Mouse (Mus musculus): Measurements from ENCODE around the gene Zmynd15. TPM values are rescaled to one million over a fixed set of nuclear protein-coding genes. Genes with fewer than 3 reads are reported as not detected.
A peak's percentile ranks its signal among the peaks of the same experiment; 100 is the strongest.
"Not testable (repeated sequence)": the region's sequence is repeated elsewhere in the genome, so short reads cannot be mapped to it uniquely, and the experiment has no call there.

Gene Zmynd15
- total RNA-seq, 2 experiments from 2014 or later: 0.37 to 0.42 TPM

DNA sequence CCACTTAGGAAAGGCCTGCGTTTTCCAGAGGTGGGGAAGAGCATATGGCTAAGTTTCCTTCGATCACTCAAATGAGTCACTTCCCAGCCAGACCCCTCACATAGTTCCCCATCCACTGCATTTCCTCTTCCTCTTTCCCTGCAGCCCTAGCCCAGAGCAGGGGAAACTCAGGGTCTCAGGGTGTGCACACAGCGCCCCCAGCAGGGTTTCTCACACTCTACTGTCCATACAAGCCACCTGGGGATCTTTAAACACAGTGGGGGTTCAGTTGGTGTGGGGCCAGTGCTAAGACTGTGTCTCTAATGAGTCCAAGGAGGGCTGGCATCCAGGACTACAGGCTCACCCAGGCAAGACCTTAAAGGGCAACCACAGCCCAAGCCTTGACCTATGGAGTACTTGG lies 12.5 kb upstream of the Zmynd15 start:
- DNase-seq (ENCODE audit: extremely low spot score in 1 of 2, low spot score in 1 of 2): no peak

DNA sequence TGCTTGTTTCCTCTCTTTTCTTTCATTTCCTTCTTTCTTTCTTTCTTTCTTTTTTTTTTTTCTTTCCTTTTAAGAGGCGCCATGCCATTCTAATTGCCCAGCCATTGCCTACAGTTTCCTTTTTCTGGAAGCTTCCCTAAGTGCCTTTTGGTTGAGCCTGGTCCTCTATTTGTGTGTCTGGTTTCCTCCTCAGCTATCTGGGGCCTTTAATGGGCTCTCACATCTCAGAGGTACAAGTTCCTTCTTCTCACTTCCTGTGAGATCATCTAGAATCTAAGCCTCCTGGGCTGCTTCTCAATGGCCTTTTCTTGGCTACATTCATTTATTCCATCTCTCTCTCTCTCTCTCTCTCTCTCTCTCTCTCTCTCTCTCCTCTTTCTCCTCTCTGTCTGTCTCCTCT lies 11.9 kb upstream of the Zmynd15 start:
- no peak for DNase-seq (ENCODE audit: extremely low spot score in 1 of 2, low spot score in 1 of 2)

DNA sequence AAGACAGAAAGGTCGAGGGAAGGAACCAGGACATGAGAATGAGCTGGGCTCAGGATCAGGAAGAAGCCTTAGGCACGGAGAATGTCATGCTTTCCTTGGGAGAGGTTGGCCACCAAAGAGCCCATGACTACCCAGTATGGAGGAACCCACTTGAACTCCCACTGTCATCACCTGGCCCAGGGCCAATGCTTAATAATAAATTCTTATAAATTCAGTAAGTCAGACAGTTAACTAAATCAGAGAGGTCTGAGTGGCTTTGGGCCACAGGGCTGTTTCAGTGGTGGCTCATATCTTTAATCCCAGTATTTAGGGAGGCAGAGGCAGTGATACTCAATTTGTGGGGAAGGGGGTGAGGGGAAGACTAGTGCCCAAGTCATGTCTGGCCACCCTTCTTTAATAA lies 8.3 kb upstream of the Zmynd15 start:
- DNase-seq (ENCODE audit: extremely low spot score in 1 of 2, low spot score in 1 of 2): no peak

- peak; percentile 87 to 88 for DNase-seq (ENCODE audit: extremely low spot score in 1 of 2, low spot score in 1 of 2)
Measured at GRCm38 (mm10) chr11:70451797-70452498, 7.3 kb upstream of the Zmynd15 start, which contains the start of gene Med11. Gene Med11, plus strand, starts transcription at chr11:70451919.

DNA sequence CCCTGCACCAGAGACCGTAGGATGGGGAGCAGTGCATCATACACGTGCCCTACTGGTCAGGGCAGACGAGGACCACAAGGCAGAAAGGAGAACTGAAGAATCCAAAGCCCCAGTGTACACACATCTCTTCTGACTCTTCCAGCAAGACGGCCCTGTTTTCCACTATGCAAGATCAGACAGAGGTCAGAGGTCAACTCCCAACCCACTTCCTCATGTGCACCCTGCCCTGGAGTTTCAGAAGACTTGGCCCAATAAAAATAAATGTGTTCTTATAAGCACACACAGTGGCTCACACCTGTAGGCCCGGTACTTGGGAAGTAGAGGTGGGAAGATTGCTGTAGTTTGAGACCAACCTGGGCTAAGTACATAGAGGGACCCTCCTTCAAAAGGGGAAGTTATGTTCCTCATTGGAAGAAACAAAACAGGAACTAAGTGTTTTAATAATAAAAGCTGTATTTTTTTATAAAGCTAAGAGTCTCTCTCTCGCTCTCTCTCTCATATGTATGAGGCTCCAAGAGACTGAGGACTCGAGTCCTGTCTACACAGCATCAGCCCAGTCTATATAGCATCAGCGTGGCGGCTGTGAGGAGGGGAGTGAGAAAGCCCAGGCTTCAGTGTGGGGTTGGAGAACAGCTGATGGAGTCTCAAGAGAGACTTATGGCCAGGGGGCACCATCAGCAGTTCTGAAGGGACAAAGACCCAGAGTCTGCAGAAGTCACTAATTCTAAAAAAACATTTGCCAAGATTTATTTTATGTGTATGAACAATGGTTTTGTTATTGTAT lies 5.8 kb upstream of the Zmynd15 start:
- no peak for DNase-seq (ENCODE audit: extremely low spot score in 1 of 2, low spot score in 1 of 2)

DNA sequence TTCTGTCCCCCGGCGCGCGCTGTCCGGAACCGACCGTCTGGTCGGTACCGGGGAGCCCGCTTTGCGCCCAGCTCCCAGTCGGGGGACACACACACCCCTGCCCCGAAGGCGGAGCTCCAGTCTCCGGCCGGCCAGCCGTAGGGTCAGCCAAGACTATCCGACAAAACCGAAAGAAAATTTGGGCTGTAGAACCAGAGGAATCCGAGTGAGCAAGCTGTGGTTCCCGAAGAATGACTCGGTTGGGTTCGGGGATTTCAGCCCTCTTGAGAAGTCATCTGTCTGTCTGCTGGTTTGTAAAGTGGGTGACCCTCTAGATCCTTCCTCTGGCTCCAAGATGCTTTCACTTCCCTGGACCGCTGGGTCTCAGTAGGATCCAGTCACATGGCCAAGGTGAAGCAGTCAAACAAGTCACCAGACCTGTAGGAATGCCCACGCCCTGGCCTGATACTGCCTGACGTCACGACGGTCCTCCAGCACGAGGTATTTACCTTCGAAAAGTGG lies 418 bp downstream of the Zmynd15 start, which contains the start of gene Cxcl16:
Gene Cxcl16, minus strand, starts transcription at position 384 of the 501 bp plus-strand sequence.
- DNase-seq (ENCODE audit: extremely low spot score in 1 of 2, low spot score in 1 of 2): no peak

GRCm38 (mm10) chr11:70463970-70464369 lies 4.7 kb downstream of the Zmynd15 start:
- no peak for DNase-seq (ENCODE audit: extremely low spot score in 1 of 2, low spot score in 1 of 2)

DNA sequence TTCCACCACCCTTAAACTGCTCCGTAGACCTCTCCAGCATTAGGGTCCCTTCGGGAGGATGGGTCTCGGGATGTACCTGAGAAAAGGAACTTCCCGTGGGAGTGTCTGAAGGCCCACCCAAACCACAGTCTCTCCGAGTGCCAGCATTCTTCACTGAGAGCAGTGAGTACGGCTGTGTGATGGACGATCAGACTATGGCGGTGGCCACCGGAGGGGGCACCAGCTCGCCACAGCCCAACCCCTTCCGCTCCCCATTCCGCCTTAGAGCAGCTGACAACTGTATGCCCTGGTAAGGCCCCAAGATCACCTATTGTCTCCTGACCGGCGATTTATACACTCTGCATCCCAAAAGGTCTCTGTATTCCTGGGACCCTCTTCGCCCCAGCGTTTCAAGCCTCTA lies 6.0 kb downstream of the Zmynd15 start:
- no peak for DNase-seq (ENCODE audit: extremely low spot score in 1 of 2, low spot score in 1 of 2)

GRCm38 (mm10) chr11:70465824-70466223 lies 6.6 kb downstream of the Zmynd15 start:
- DNase-seq (ENCODE audit: extremely low spot score in 1 of 2, low spot score in 1 of 2): no peak

- no peak for DNase-seq (ENCODE audit: extremely low spot score in 1 of 2, low spot score in 1 of 2)
Measured at GRCm38 (mm10) chr11:70467902-70468619, 8.8 kb downstream of the Zmynd15 start.

DNA sequence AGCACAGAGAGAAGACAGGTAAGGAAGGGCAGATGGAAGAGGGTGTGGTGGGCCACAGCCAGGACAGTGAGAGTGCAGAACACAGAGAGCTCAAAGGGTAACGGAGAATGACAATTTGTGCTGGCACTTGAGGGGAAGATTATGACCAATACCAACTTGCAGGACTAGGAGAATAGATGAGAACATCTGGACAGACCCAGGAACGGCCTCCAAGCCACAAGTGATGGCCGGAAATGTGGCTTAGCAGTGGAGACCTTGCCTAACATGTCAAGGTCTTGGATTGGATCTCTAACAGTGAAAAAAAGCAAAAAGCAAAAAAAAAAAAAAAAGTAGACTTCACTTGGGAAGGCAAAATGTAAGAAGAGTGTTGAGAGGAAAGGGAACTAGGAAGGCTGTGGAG lies 10.5 kb downstream of the Zmynd15 start:
- no peak for DNase-seq (ENCODE audit: extremely low spot score in 1 of 2, low spot score in 1 of 2)

GRCm38 (mm10) chr11:70472716-70473115 lies 13.5 kb downstream of the Zmynd15 start:
- DNase-seq (ENCODE audit: extremely low spot score in 1 of 2, low spot score in 1 of 2): no peak

DNA sequence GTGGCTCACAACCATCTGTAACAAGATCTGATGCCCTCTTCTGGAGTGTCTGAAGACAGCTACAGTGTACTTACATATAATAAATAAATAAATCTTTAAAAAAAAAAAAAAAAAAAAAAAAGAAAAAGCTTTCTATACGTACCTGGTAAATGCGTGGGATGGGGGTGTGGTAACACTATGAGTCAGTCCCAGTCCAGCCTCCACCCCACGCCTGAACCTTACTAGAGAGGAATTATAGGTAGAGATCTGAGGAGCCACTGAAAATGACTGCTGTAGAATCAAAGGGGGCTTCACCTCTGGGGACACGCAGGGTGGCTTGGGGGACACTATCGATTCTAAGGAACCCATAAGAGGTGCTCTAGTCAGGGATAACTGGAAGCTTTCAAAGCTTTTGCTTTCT lies 14.1 kb downstream of the Zmynd15 start:
- DNase-seq (ENCODE audit: extremely low spot score in 1 of 2, low spot score in 1 of 2): not testable (repeated sequence)

- DNase-seq (ENCODE audit: extremely low spot score in 1 of 2, low spot score in 1 of 2): no peak
Measured at GRCm38 (mm10) chr11:70474872-70475534, 15.8 kb downstream of the Zmynd15 start.

- no peak for DNase-seq (ENCODE audit: extremely low spot score in 1 of 2, low spot score in 1 of 2)
Measured at GRCm38 (mm10) chr11:70485498-70485897, 26.3 kb downstream of the Zmynd15 start.

- no peak for DNase-seq (ENCODE audit: extremely low spot score in 1 of 2, low spot score in 1 of 2)
Measured at GRCm38 (mm10) chr11:70487816-70488215, 28.6 kb downstream of the Zmynd15 start.

- no peak for DNase-seq (ENCODE audit: extremely low spot score in 1 of 2, low spot score in 1 of 2)
Measured at GRCm38 (mm10) chr11:70489138-70489537, 29.9 kb downstream of the Zmynd15 start.

- no peak for DNase-seq (ENCODE audit: extremely low spot score in 1 of 2, low spot score in 1 of 2)
Measured at GRCm38 (mm10) chr11:70489684-70490083, 30.5 kb downstream of the Zmynd15 start.

- no peak for DNase-seq (ENCODE audit: extremely low spot score in 1 of 2, low spot score in 1 of 2)
Measured at GRCm38 (mm10) chr11:70499566-70500475, 40.6 kb downstream of the Zmynd15 start.
